Mouse (Mus musculus) layer of hippocampus, adult 18-20 months (tissue): ENCODE results near the gene Lpar2. TPM values are rescaled to one million over a fixed set of nuclear protein-coding genes. Genes with fewer than 3 reads are reported as not detected.

Source experiments
- DNase-seq, 2 experiments: peaks; one replicate each; pipeline ENCODE4 v3.0.0; 2022; ENCODE audit warnings: low spot score in 2 of 2
- total RNA-seq, 2 experiments: library from RNA; stranded (reverse); gene quantifications; 2 replicates each; pipeline ENCODE4 v1.2.3; 2021

Gene Lpar2
- total RNA-seq, 2 experiments from 2014 or later = 0.43 to 0.50 TPM

- no peak for DNase-seq
Measured at GRCm38 (mm10) chr8:69864180-69864579, 42.0 kb downstream of the Lpar2 start.

GRCm38 (mm10) chr8:69867696-69868326 is 45.6 kb downstream of the Lpar2 start:
- no peak for DNase-seq

- DNase-seq = no peak
Measured at GRCm38 (mm10) chr8:69870003-69870765, 48.0 kb downstream of the Lpar2 start.

GRCm38 (mm10) chr8:69870907-69871306 is 48.7 kb downstream of the Lpar2 start:
- no peak for DNase-seq

GRCm38 (mm10) chr8:69874155-69874554 is 51.9 kb downstream of the Lpar2 start:
- peak in 1 of 2 experiments; percentile 81 for DNase-seq

- DNase-seq = no peak
Measured at GRCm38 (mm10) chr8:69874654-69875053, 52.4 kb downstream of the Lpar2 start.

GRCm38 (mm10) chr8:69876097-69876496 is 53.9 kb downstream of the Lpar2 start:
- DNase-seq = no peak

- no peak for DNase-seq
Measured at GRCm38 (mm10) chr8:69876967-69877366, 54.7 kb downstream of the Lpar2 start.

- DNase-seq = no peak
Measured at GRCm38 (mm10) chr8:69877396-69877795, 55.2 kb downstream of the Lpar2 start.

GRCm38 (mm10) chr8:69877992-69878391 is 55.8 kb downstream of the Lpar2 start:
- no peak for DNase-seq

GRCm38 (mm10) chr8:69879678-69880077 is 57.4 kb downstream of the Lpar2 start:
- no peak for DNase-seq

Other genes with a start within 250 kb of the Lpar2 start
- 10 to 100 TPM; 14.9 to 15.6 TPM for gene Zfp868, start 196.9 kb upstream of the Lpar2 start, total RNA-seq
- gene Zfp964, start 167.9 kb upstream of the Lpar2 start, total RNA-seq = 1 to 10 TPM; 5.5 TPM
- gene Zfp869, start 111.7 kb upstream of the Lpar2 start, total RNA-seq = 10 to 100 TPM; 19.5 to 21.2 TPM
- 1 to 10 TPM; 4.6 to 5.0 TPM for gene Zfp963, start 72.5 kb upstream of the Lpar2 start, total RNA-seq
- 1 to 10 TPM in 1 of 2 experiments, under 1 TPM in 1; 0.91 to 3.0 TPM for gene Gm20422, start 47.5 kb upstream of the Lpar2 start, total RNA-seq
- gene Atp13a1, start 31.3 kb upstream of the Lpar2 start, total RNA-seq = 10 to 100 TPM; 36.0 to 37.2 TPM
- 10 to 100 TPM; 25.6 to 27.0 TPM for gene Zfp866, start 31.3 kb upstream of the Lpar2 start, total RNA-seq
- 10 to 100 TPM; 12.1 to 13.3 TPM for gene Gmip, start 13.8 kb upstream of the Lpar2 start, total RNA-seq
- gene Pbx4, start 10.1 kb downstream of the Lpar2 start, total RNA-seq = 10 to 100 TPM; 12.4 to 14.0 TPM
- gene Cilp2, start 65.3 kb downstream of the Lpar2 start, total RNA-seq = under 1 TPM; 0.48 to 0.59 TPM
- under 1 TPM; 0.25 to 0.33 TPM for gene Tssk6, start 79.8 kb downstream of the Lpar2 start, total RNA-seq
- 100 to 1,000 TPM; 154 to 158 TPM for gene Ndufa13, start 80.1 kb downstream of the Lpar2 start, total RNA-seq
- 10 to 100 TPM; 37.5 to 39.6 TPM for gene Yjefn3, start 80.3 kb downstream of the Lpar2 start, total RNA-seq
- gene Gatad2a, start 174.0 kb downstream of the Lpar2 start, total RNA-seq = 10 to 100 TPM; 32.5 to 37.3 TPM
- 10 to 100 TPM; 70.4 to 72.5 TPM for gene Mau2, start 220.3 kb downstream of the Lpar2 start, total RNA-seq
- 10 to 100 TPM; 48.3 to 51.7 TPM for gene Sugp1, start 220.4 kb downstream of the Lpar2 start, total RNA-seq